Mouse (Mus musculus) brain, embryonic 14.5 days (tissue): ENCODE results near the gene E130309D02Rik.

ENCODE experiments used
- CTCF ChIP-seq: fragments of 200-500 bp; IDR thresholded peaks from 2 replicates; pipeline ENCODE4 v1.5.1; 2012; ENCODE audit warnings: inconsistent platforms, mild to moderate bottlenecking, moderate library complexity, borderline replicate concordance; ENCODE audit not compliant: insufficient read depth, insufficient read length; ENCODE audit errors: extremely low read depth
- POLR2A ChIP-seq: fragments of 200-500 bp; IDR thresholded peaks from 2 replicates; pipeline ENCODE4 v1.6.1; 2012; ENCODE audit warnings: mild to moderate bottlenecking, inconsistent platforms, borderline replicate concordance; ENCODE audit not compliant: poor library complexity, insufficient read depth, insufficient read length, severe bottlenecking; ENCODE audit errors: extremely low read depth

DNA sequence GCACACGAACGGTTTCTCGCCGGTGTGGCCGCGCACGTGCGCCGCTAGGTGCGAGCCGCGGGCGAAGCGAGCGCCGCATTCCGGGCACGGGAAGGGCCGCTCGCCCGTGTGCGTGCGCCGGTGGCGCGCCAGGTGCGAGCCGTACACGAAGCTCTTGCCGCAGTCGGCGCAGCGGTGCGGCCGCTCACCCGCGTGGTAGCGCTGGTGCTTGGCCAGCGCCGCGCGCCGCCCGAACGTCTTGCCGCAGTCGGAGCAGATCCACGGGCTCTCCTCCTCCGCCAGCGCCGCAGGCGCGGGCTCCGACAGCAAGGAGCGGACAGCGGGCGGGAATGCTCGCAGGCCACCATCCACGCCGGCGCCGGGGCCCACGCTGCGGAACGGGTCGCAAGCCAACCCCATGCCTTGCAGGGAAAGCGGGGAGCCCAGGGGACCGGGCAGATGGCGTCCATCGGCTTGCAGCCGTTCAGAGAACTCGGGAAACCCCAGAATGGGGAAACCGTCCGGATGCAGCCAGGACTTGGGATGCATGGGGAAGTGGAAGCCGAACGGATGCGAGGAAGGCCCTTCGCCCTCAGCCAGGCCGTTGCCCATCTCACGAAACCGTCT lies 61.2 kb downstream of the E130309D02Rik start:
- TF ChIP-seq POLR2A (no peak), CTCF (no peak)
